In genomic region chr3:50272222-50272621, GRCm38 (mm10) we compare ENCODE assay signal across 17 mouse cellular contexts.
"Had no signal": no experiment of that assay in that cellular context is flagged by ENCODE, and none has a peak within 500 bp of the region (broad histone marks: within the 10 kb centered on the region; RNA-seq: fewer than 3 reads in every experiment).

No protein-coding gene starts in this region.

- H3K4me1 ChIP-seq: liver, embryonic 13.5 days; lung, embryonic 15.5 days; midbrain, embryonic 15.5 days; stomach, embryonic 15.5 days had no signal

- ATAC-seq: intestine, postnatal 0 days; midbrain, embryonic 15.5 days had no signal

- H3K27ac ChIP-seq: left cerebral cortex, adult 2 months; liver, embryonic 13.5 days; lung, embryonic 15.5 days; macrophage; midbrain, embryonic 12.5 days; midbrain, embryonic 15.5 days; neural tube, embryonic 13.5 days; stomach, embryonic 15.5 days had no signal

- H3K9ac ChIP-seq: liver, embryonic 13.5 days; lung, embryonic 15.5 days; midbrain, embryonic 12.5 days; midbrain, embryonic 15.5 days; neural tube, embryonic 13.5 days; stomach, embryonic 15.5 days had no signal

- H3K36me3 ChIP-seq: liver, embryonic 13.5 days; lung, embryonic 15.5 days; midbrain, embryonic 12.5 days; midbrain, embryonic 15.5 days; neural tube, embryonic 13.5 days; stomach, embryonic 15.5 days had no signal

- DNase-seq: kidney, adult 2 months; kidney, postnatal 10 days; kidney, postnatal 36 days; layer of hippocampus, postnatal 36 days; liver, embryonic 13.5 days; retina, postnatal 1 day; right cerebral cortex, postnatal 4 days; thymus, postnatal 25 days had no signal

- H3K9me3 ChIP-seq: liver, embryonic 13.5 days; lung, embryonic 15.5 days; midbrain, embryonic 12.5 days; midbrain, embryonic 15.5 days; neural tube, embryonic 13.5 days; stomach, embryonic 15.5 days had no signal

- H3K4me3 ChIP-seq: left cerebral cortex, adult 2 months; liver, embryonic 13.5 days; lung, embryonic 15.5 days; midbrain, embryonic 12.5 days; midbrain, embryonic 15.5 days; myocyte; neural tube, embryonic 13.5 days; stomach, embryonic 15.5 days had no signal

- H3K27me3 ChIP-seq: liver, embryonic 13.5 days; lung, embryonic 15.5 days; midbrain, embryonic 12.5 days; midbrain, embryonic 15.5 days; neural tube, embryonic 13.5 days; stomach, embryonic 15.5 days had no signal

- H3K4me2 ChIP-seq: liver, embryonic 13.5 days; lung, embryonic 15.5 days; midbrain, embryonic 12.5 days; midbrain, embryonic 15.5 days; neural tube, embryonic 13.5 days; stomach, embryonic 15.5 days had no signal
